Mouse (Mus musculus) lung, postnatal 25 days (tissue): Measurements from ENCODE around the gene Leng9.

ENCODE experiments used
- DNase-seq: peaks from one replicate; pipeline ENCODE4 v3.0.0; 2022; ENCODE audit warnings: low spot score

The Leng9 gene

GRCm38 (mm10) chr7:4144766-4145551 is 5.2 kb downstream of the Leng9 start:
- DNase-seq, result no peak

GRCm38 (mm10) chr7:4144046-4144445 is 6.1 kb downstream of the Leng9 start:
- no peak for DNase-seq

- DNase-seq, result no peak
Measured at GRCm38 (mm10) chr7:4143506-4143905, 6.7 kb downstream of the Leng9 start.

GRCm38 (mm10) chr7:4142796-4143445 is 7.3 kb downstream of the Leng9 start:
- no peak for DNase-seq

GRCm38 (mm10) chr7:4141648-4142325 is 8.4 kb downstream of the Leng9 start:
- no peak for DNase-seq

- no peak for DNase-seq
Measured at GRCm38 (mm10) chr7:4139391-4139790, 10.8 kb downstream of the Leng9 start.

GRCm38 (mm10) chr7:4138671-4139070 is 11.5 kb downstream of the Leng9 start:
- DNase-seq, result no peak

GRCm38 (mm10) chr7:4138181-4138580 is 12.0 kb downstream of the Leng9 start:
- no peak for DNase-seq

- no peak for DNase-seq
Measured at GRCm38 (mm10) chr7:4137746-4138145, 12.4 kb downstream of the Leng9 start.

- DNase-seq, result peak; percentile 99
Measured at GRCm38 (mm10) chr7:4136771-4137531, 13.2 kb downstream of the Leng9 start, which contains the start of gene Leng8. Gene Leng8 (plus strand): TSS chr7:4137039.

- DNase-seq, result no peak
Measured at GRCm38 (mm10) chr7:4136404-4136770, 13.8 kb downstream of the Leng9 start.

- no peak for DNase-seq
Measured at GRCm38 (mm10) chr7:4134911-4135310, 15.3 kb downstream of the Leng9 start.

- DNase-seq, result no peak
Measured at GRCm38 (mm10) chr7:4132998-4133397, 17.2 kb downstream of the Leng9 start.

GRCm38 (mm10) chr7:4132581-4132980 is 17.6 kb downstream of the Leng9 start:
- no peak for DNase-seq

GRCm38 (mm10) chr7:4131964-4132363 is 18.2 kb downstream of the Leng9 start:
- no peak for DNase-seq

GRCm38 (mm10) chr7:4130686-4131452 is 19.3 kb downstream of the Leng9 start:
- DNase-seq, result peak; percentile 75

- peak; percentile 44 for DNase-seq
Measured at GRCm38 (mm10) chr7:4128860-4129259, 21.3 kb downstream of the Leng9 start.

GRCm38 (mm10) chr7:4127894-4128293 is 22.3 kb downstream of the Leng9 start:
- no peak for DNase-seq

GRCm38 (mm10) chr7:4126992-4127785 is 23.0 kb downstream of the Leng9 start:
- no peak for DNase-seq

GRCm38 (mm10) chr7:4125306-4125705 is 24.9 kb downstream of the Leng9 start:
- DNase-seq, result no peak

- no peak for DNase-seq
Measured at GRCm38 (mm10) chr7:4124856-4125255, 25.3 kb downstream of the Leng9 start.
